Mouse (Mus musculus): Measurements from ENCODE around the gene Gid8. TPM values are rescaled to one million over a fixed set of nuclear protein-coding genes. Genes with fewer than 3 reads are reported as not detected.

The Gid8 gene
- total and polyA plus RNA-seq, 3 experiments = 52.8 to 65.5 TPM; not detected in 1

DNA sequence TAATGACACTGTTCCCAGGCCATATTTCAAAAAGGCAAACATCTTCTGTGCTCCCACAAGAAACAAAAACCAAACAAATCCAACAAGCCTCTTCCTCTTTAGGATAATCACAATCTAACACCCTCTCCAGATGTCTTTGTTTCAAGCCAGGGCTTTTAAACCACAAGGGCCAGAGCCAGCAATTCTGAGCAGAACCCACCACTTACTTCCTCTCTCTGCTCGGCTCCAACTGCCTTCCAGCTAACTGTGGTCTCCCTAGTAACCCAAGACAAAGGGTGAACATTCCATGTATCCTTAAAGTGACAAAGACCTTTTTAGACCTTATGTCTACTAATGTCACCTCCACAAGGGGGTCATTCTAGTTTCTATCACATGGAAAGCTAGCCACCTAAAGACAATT lies 17.3 kb upstream of the Gid8 start (continued):
- TF ChIP-seq BHLHE40 (IDR thresholded peaks at IDR 0.05; ENCODE audit: borderline replicate concordance, low read depth, low read length) (no peak), MAFK (IDR thresholded peaks at IDR 0.05; ENCODE audit: borderline replicate concordance, low read depth, low read length) (0 out of 2 replicates have a peak, but pooled peaks have one; percentile 18), MXI1 (IDR thresholded peaks at IDR 0.05; ENCODE audit: low read depth, low read length) (peak; percentile 76), TBP (IDR thresholded peaks at IDR 0.05; ENCODE audit: low read depth, low read length) (peak; percentile 94)

DNA sequence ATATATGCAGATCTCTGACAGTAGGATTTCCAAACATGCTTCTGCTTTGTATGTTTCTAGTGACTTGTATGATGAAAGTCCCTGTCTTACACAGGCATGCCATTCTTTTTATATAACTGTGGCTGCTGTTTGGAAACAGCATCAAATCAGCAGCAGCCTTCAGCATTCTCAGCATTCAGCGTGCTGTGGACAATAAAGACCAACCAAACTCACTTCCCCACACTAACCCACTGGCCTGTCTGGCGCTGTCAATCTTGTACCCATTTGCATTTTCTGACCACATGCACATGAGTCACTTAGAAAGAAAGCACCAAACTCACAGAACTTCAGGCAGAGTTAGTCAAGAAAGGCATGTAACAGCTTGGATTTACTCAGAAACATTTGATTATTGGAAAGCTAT lies 14.7 kb upstream of the Gid8 start:
- Histone ChIP-seq H3K36me3 (ENCODE audit: control insufficient read depth in 1 of 2, insufficient read depth in 2 of 2, low read length in 2 of 2) (peaks cover 11 to 64% of the 10 kb centered on the region in 2 experiments), H3K4me1 (ENCODE audit: control insufficient read depth in 1 of 2, insufficient read depth in 2 of 2, low read length in 2 of 2) (peaks cover 28 to 39% of the 10 kb centered on the region in 2 experiments)
- DNase-seq (ENCODE audit: low read depth, low spot score) = peak; percentile 30

DNA sequence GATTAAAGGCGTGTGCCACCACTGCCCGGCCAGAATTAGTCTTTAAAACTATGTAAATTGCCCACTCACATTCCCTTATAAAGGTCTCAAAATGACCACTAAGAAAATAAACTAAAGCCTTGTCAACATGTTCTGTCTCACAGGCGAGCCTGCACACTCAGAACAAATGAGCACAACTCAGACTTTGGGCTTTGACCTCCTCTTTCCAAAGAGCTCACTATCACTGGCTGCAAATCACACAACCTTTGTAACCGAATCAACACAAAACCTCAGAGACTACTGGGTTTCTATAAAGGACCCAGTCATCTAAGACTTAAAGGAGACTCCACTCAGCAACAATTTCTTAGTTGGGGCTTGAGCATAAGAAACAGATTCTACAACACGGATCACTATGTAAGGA lies 9.5 kb upstream of the Gid8 start:
- TF ChIP-seq UBTF (IDR thresholded peaks at IDR 0.05; ENCODE audit: borderline replicate concordance, insufficient read depth, low read depth, low read length) = no peak
- TF ChIP-seq CTCF (IDR thresholded peaks at IDR 0.05 in 2 of 3, conservative IDR thresholded peaks at IDR 0.05 in 1 of 3; ENCODE audit: control insufficient read depth in 1 of 3, insufficient read depth in 1 of 3, low read depth in 2 of 3, low read length in 3 of 3, poor library complexity in 1 of 3, severe bottlenecking in 1 of 3) = no peak
- TF ChIP-seq TBP (IDR thresholded peaks at IDR 0.05; ENCODE audit: low read depth, low read length) = no peak
- TF ChIP-seq POLR2AphosphoS2 (IDR thresholded peaks at IDR 0.05; ENCODE audit: low read length) = no peak
- TF ChIP-seq ZC3H11A (IDR thresholded peaks at IDR 0.05; ENCODE audit: low read depth, low read length) = no peak
- TF ChIP-seq RAD21 (IDR thresholded peaks at IDR 0.05; ENCODE audit: low read depth, low read length) = no peak
- no peak for TF ChIP-seq POLR2A (IDR thresholded peaks at IDR 0.05; ENCODE audit: control insufficient read depth in 1 of 2, insufficient read depth in 1 of 2, low read depth in 1 of 2, low read length in 2 of 2, poor library complexity in 1 of 2)
- no peak for TF ChIP-seq RCOR1 (IDR thresholded peaks at IDR 0.05; ENCODE audit: low read depth, low read length)
- no peak for TF ChIP-seq GABPA (IDR thresholded peaks at IDR 0.05; ENCODE audit: low read depth, low read length)
- TF ChIP-seq SIN3A (IDR thresholded peaks at IDR 0.05; ENCODE audit: low read length) = no peak
- no peak for TF ChIP-seq ZMIZ1 (IDR thresholded peaks at IDR 0.05; ENCODE audit: low read depth, low read length)
- no peak for TF ChIP-seq USF1 (IDR thresholded peaks at IDR 0.05; ENCODE audit: low read depth, low read length)
- H3K27ac ChIP-seq (ENCODE audit: control insufficient read depth, low read depth, low read length) = no peak overlapping the region
- peak overlapping the region; percentile 99 for H3K9ac ChIP-seq (ENCODE audit: control insufficient read depth, low read depth, low read length, poor library complexity, severe bottlenecking)
- H3K4me1 ChIP-seq (ENCODE audit: control insufficient read depth in 1 of 2, insufficient read depth in 2 of 2, low read length in 2 of 2) = peaks cover 35 to 49% of the 10 kb centered on the region in 2 experiments
- H3K36me3 ChIP-seq (ENCODE audit: control insufficient read depth in 1 of 2, insufficient read depth in 2 of 2, low read length in 2 of 2) = peaks cover 5 to 67% of the 10 kb centered on the region in 2 experiments
- DNase-seq (ENCODE audit: low read depth, low spot score) = no peak
- no peaks in the 10 kb centered on the region for H3K27me3 ChIP-seq (ENCODE audit: control insufficient read depth in 1 of 2, insufficient read depth in 2 of 2, low read length in 2 of 2)
- no peaks in the 10 kb centered on the region for H3K9me3 ChIP-seq (replicated peaks; ENCODE audit: insufficient read depth, low read length)
- H3K4me3 ChIP-seq (ENCODE audit: control insufficient read depth in 1 of 2, insufficient read depth in 1 of 2, low read depth in 2 of 2, low read length in 2 of 2) = peak overlapping the region; percentile 84 to 95; a peak in 3 of 4 replicates
- peaks cover 86% of the 10 kb centered on the region for H3K79me2 ChIP-seq (ENCODE audit: control insufficient read depth, insufficient read depth, low read length, poor library complexity)

More for the DNA sequence above, 14.7 kb upstream of the Gid8 start:
- TF ChIP-seq CHD1 (IDR thresholded peaks at IDR 0.05; ENCODE audit: low read depth, low read length) (no peak), TBP (IDR thresholded peaks at IDR 0.05; ENCODE audit: low read depth, low read length) (no peak)
- Histone ChIP-seq H3K27me3 (ENCODE audit: control insufficient read depth in 1 of 2, insufficient read depth in 2 of 2, low read length in 2 of 2) (no peaks in the 10 kb centered on the region), H3K9ac (ENCODE audit: control insufficient read depth, low read depth, low read length, poor library complexity, severe bottlenecking) (no peak overlapping the region), H3K27ac (ENCODE audit: control insufficient read depth, low read depth, low read length) (no peak overlapping the region), H3K79me2 (ENCODE audit: control insufficient read depth, insufficient read depth, low read length, poor library complexity) (peaks cover 83% of the 10 kb centered on the region), H3K4me3 (ENCODE audit: control insufficient read depth in 1 of 2, insufficient read depth in 1 of 2, low read depth in 2 of 2, low read length in 2 of 2) (no peak overlapping the region), H3K9me3 (replicated peaks; ENCODE audit: insufficient read depth, low read length) (no peaks in the 10 kb centered on the region)

All from MEL (cell line).